Mouse (Mus musculus): Measurements from ENCODE around the gene Capn7. TPM values are rescaled to one million over a fixed set of nuclear protein-coding genes. Genes with fewer than 3 reads are reported as not detected.

Capn7 gene
- polyA plus RNA-seq, 1 experiment from 2014 or later, result 18.7 TPM

- WGBS, result 66% methylated on average over 8 of the region's 8 CpGs
- TF ChIP-seq CTCF (IDR thresholded peaks at IDR 0.05; ENCODE audit: low read depth), result no peak
- Histone ChIP-seq H3K27ac (ENCODE audit: low read depth, low read length) (no peak overlapping the region), H3K9me3 (ENCODE audit: control insufficient read depth) (no peaks in the 10 kb centered on the region), H3K36me3 (ENCODE audit: control insufficient read depth, insufficient read depth) (no peaks in the 10 kb centered on the region), H3K4me1 (replicated peaks; ENCODE audit: control insufficient read depth, insufficient read depth, low read length) (no peaks in the 10 kb centered on the region), H3K4me3 (ENCODE audit: low read depth, low read length) (no peak overlapping the region), H3K4me2 (replicated peaks; ENCODE audit: low read depth) (no peak overlapping the region), H3K9ac (ENCODE audit: low read depth, low read length) (no peak overlapping the region), H3K27me3 (replicated peaks; ENCODE audit: control insufficient read depth, insufficient read depth, low read length) (no peaks in the 10 kb centered on the region)
- no peak for ATAC-seq
These were observed 56.6 kb downstream of the Capn7 start for GRCm38 (mm10) chr14:31392873-31393545.

- Histone ChIP-seq H3K4me1 (replicated peaks; ENCODE audit: control insufficient read depth, insufficient read depth, low read length) (no peaks in the 10 kb centered on the region), H3K36me3 (ENCODE audit: control insufficient read depth, insufficient read depth) (no peaks in the 10 kb centered on the region), H3K27ac (ENCODE audit: low read depth, low read length) (no peak overlapping the region), H3K4me2 (replicated peaks; ENCODE audit: low read depth) (no peak overlapping the region), H3K27me3 (replicated peaks; ENCODE audit: control insufficient read depth, insufficient read depth, low read length) (no peaks in the 10 kb centered on the region), H3K9me3 (ENCODE audit: control insufficient read depth) (no peaks in the 10 kb centered on the region), H3K9ac (ENCODE audit: low read depth, low read length) (no peak overlapping the region), H3K4me3 (ENCODE audit: low read depth, low read length) (no peak overlapping the region)
- no peak for TF ChIP-seq CTCF (IDR thresholded peaks at IDR 0.05; ENCODE audit: low read depth)
- no peak for ATAC-seq
- 90% methylated on average over 3 of the region's 3 CpGs for WGBS
These were observed 57.1 kb downstream of the Capn7 start for GRCm38 (mm10) chr14:31393546-31393890.

GRCm38 (mm10) chr14:31393936-31394630 lies 57.6 kb downstream of the Capn7 start:
- no peaks in the 10 kb centered on the region for H3K27me3 ChIP-seq (replicated peaks; ENCODE audit: control insufficient read depth, insufficient read depth, low read length)
- no peaks in the 10 kb centered on the region for H3K36me3 ChIP-seq (ENCODE audit: control insufficient read depth, insufficient read depth)
- no peak for ATAC-seq
- no peaks in the 10 kb centered on the region for H3K9me3 ChIP-seq (ENCODE audit: control insufficient read depth)
- TF ChIP-seq CTCF (IDR thresholded peaks at IDR 0.05; ENCODE audit: low read depth), result no peak
- H3K4me1 ChIP-seq (replicated peaks; ENCODE audit: control insufficient read depth, insufficient read depth, low read length), result no peaks in the 10 kb centered on the region
- no peak overlapping the region for H3K4me3 ChIP-seq (ENCODE audit: low read depth, low read length)
- no peak overlapping the region for H3K9ac ChIP-seq (ENCODE audit: low read depth, low read length)
- WGBS, result 80% methylated on average over 7 of the region's 7 CpGs
- no peak overlapping the region for H3K4me2 ChIP-seq (replicated peaks; ENCODE audit: low read depth)
- no peak overlapping the region for H3K27ac ChIP-seq (ENCODE audit: low read depth, low read length)

GRCm38 (mm10) chr14:31394822-31395532 lies 58.5 kb downstream of the Capn7 start:
- H3K9ac ChIP-seq (ENCODE audit: low read depth, low read length), result no peak overlapping the region
- no peak for ATAC-seq
- no peaks in the 10 kb centered on the region; the same call in 1 of the 2 replicates for H3K36me3 ChIP-seq (ENCODE audit: control insufficient read depth, insufficient read depth)
- H3K9me3 ChIP-seq (ENCODE audit: control insufficient read depth), result no peaks in the 10 kb centered on the region
- no peaks in the 10 kb centered on the region for H3K27me3 ChIP-seq (replicated peaks; ENCODE audit: control insufficient read depth, insufficient read depth, low read length)
- no peak overlapping the region for H3K27ac ChIP-seq (ENCODE audit: low read depth, low read length)
- peak; percentile 41 for TF ChIP-seq CTCF (IDR thresholded peaks at IDR 0.05; ENCODE audit: low read depth)
- H3K4me2 ChIP-seq (replicated peaks; ENCODE audit: low read depth), result no peak overlapping the region
- H3K4me3 ChIP-seq (ENCODE audit: low read depth, low read length), result no peak overlapping the region
- 94% methylated on average over 9 of the region's 9 CpGs for WGBS
- no peaks in the 10 kb centered on the region for H3K4me1 ChIP-seq (replicated peaks; ENCODE audit: control insufficient read depth, insufficient read depth, low read length)

- WGBS, result 90% methylated on average over 7 of the region's 7 CpGs
- ATAC-seq, result no peak
- no peaks in the 10 kb centered on the region for H3K4me1 ChIP-seq (replicated peaks; ENCODE audit: control insufficient read depth, insufficient read depth, low read length)
- H3K9me3 ChIP-seq (ENCODE audit: control insufficient read depth), result no peaks in the 10 kb centered on the region
- H3K27ac ChIP-seq (ENCODE audit: low read depth, low read length), result no peak overlapping the region
- H3K4me3 ChIP-seq (ENCODE audit: low read depth, low read length), result no peak overlapping the region
- TF ChIP-seq CTCF (IDR thresholded peaks at IDR 0.05; ENCODE audit: low read depth), result no peak
- H3K9ac ChIP-seq (ENCODE audit: low read depth, low read length), result no peak overlapping the region
- H3K36me3 ChIP-seq (ENCODE audit: control insufficient read depth, insufficient read depth), result no peaks in the 10 kb centered on the region; the same call in 1 of the 2 replicates
- no peaks in the 10 kb centered on the region for H3K27me3 ChIP-seq (replicated peaks; ENCODE audit: control insufficient read depth, insufficient read depth, low read length)
- H3K4me2 ChIP-seq (replicated peaks; ENCODE audit: low read depth), result no peak overlapping the region
These were observed 59.3 kb downstream of the Capn7 start for GRCm38 (mm10) chr14:31395629-31396199.

- no peak overlapping the region for H3K27ac ChIP-seq (ENCODE audit: low read depth, low read length)
- H3K4me3 ChIP-seq (ENCODE audit: low read depth, low read length), result no peak overlapping the region
- no peak overlapping the region for H3K4me2 ChIP-seq (replicated peaks; ENCODE audit: low read depth)
- TF ChIP-seq CTCF (IDR thresholded peaks at IDR 0.05; ENCODE audit: low read depth), result no peak
- no peak overlapping the region for H3K9ac ChIP-seq (ENCODE audit: low read depth, low read length)
- 85% methylated on average over 2 of the region's 2 CpGs for WGBS
- no peak for ATAC-seq
- H3K36me3 ChIP-seq (ENCODE audit: control insufficient read depth, insufficient read depth), result no peaks in the 10 kb centered on the region; the same call in 1 of the 2 replicates
- no peaks in the 10 kb centered on the region for H3K4me1 ChIP-seq (replicated peaks; ENCODE audit: control insufficient read depth, insufficient read depth, low read length)
- H3K9me3 ChIP-seq (ENCODE audit: control insufficient read depth), result no peaks in the 10 kb centered on the region
- H3K27me3 ChIP-seq (replicated peaks; ENCODE audit: control insufficient read depth, insufficient read depth, low read length), result no peaks in the 10 kb centered on the region
These were observed 60.0 kb downstream of the Capn7 start for GRCm38 (mm10) chr14:31396428-31396827.
